Mouse (Mus musculus) neural tube, embryonic 14.5 days (tissue): ENCODE data around the gene Nufip2. TPM values are rescaled to one million over a fixed set of nuclear protein-coding genes. Genes with fewer than 3 reads are reported as not detected.

Experiments used
- polyA plus RNA-seq: library from polyadenylated mRNA; unstranded; fragments of >200 nt; fragmentation: Nextera tagmentation; extraction: Ambion mirVana; gene quantifications from 2 replicates; pipeline ENCODE4 v1.2.1, GENCODE M21; 2014

The Nufip2 gene
- polyA plus RNA-seq, 1 experiment from 2014 or later, result 7.3 TPM

Other genes starting within 250 kb of the Nufip2 start
- gene Coro6, start 223.7 kb upstream of the Nufip2 start, polyA plus RNA-seq, result 0.27 and 0.83 TPM in 2 replicates
- gene Ankrd13b, start 196.5 kb upstream of the Nufip2 start, polyA plus RNA-seq, result 38.2 and 47.7 TPM in 2 replicates
- gene Git1, start 192.6 kb upstream of the Nufip2 start, polyA plus RNA-seq, result 20.3 and 21.6 TPM in 2 replicates
- gene Abhd15, start 171.0 kb upstream of the Nufip2 start, polyA plus RNA-seq, result 1.5 and 1.8 TPM in 2 replicates
- gene Trp53i13, start 170.2 kb upstream of the Nufip2 start, polyA plus RNA-seq, result 10.6 and 12.8 TPM in 2 replicates
- not detected in 2 replicates for gene Gm10392, start 167.0 kb upstream of the Nufip2 start, polyA plus RNA-seq
- gene Taok1, start 78.3 kb upstream of the Nufip2 start, polyA plus RNA-seq, result 30.6 and 32.1 TPM in 2 replicates
- 0.64 and 0.72 TPM in 2 replicates for gene Cryba1, start 39.1 kb downstream of the Nufip2 start, polyA plus RNA-seq
- gene Myo18a, start 77.1 kb downstream of the Nufip2 start, polyA plus RNA-seq, result 35.7 and 42.6 TPM in 2 replicates
- 2.1 and 2.4 TPM in 2 replicates for gene Gm10277, start 101.6 kb downstream of the Nufip2 start, polyA plus RNA-seq
- 4.6 and 6.7 TPM in 2 replicates for gene Pipox, start 207.9 kb downstream of the Nufip2 start, polyA plus RNA-seq
- gene Sez6, start 244.6 kb downstream of the Nufip2 start, polyA plus RNA-seq, result 121 and 145 TPM in 2 replicates